Mouse (Mus musculus): ENCODE results near the gene D230025D16Rik. TPM values are rescaled to one million over a fixed set of nuclear protein-coding genes. Genes with fewer than 3 reads are reported as not detected.
"Not testable (repeated sequence)": the region's sequence is repeated elsewhere in the genome, so short reads cannot be mapped to it uniquely, and the experiment has no call there.

The D230025D16Rik gene
- total RNA-seq (2012; rRNA removed) = 41.7 and 42.6 TPM in 2 replicates

- no peaks in the 10 kb centered on the region for H3K36me3 ChIP-seq (ENCODE audit: control insufficient read depth, insufficient read depth, low read length, poor library complexity, severe bottlenecking)
- H3K9ac ChIP-seq (ENCODE audit: insufficient read depth, low read depth, low read length, poor library complexity, severe bottlenecking) = peak within 1 kb of the TSS; percentile 91
- TF ChIP-seq CHD2 (IDR thresholded peaks at IDR 0.05; ENCODE audit: low read depth, low read length) (no peak), HCFC1 (IDR thresholded peaks at IDR 0.05; ENCODE audit: borderline replicate concordance, insufficient read depth, low read length) (peak; percentile 55; the same call in 1 of the 2 replicates), MAFK (IDR thresholded peaks at IDR 0.05; ENCODE audit: insufficient read depth, low read depth, low read length) (peak; percentile 7; the same call in 1 of the 2 replicates)
- DNase-seq (ENCODE audit: low read depth, low spot score) = peak; percentile 91
- H3K4me3 ChIP-seq (ENCODE audit: insufficient read depth in 1 of 2, low read depth in 1 of 2, low read length in 2 of 2, poor library complexity in 1 of 2, severe bottlenecking in 1 of 2) = peak within 1 kb of the TSS; percentile 88 to 94
- H3K9me3 ChIP-seq (ENCODE audit: control insufficient read depth, insufficient read depth, low read depth, low read length) = no peaks in the 10 kb centered on the region
- H3K4me1 ChIP-seq (ENCODE audit: control insufficient read depth in 2 of 2, insufficient read depth in 2 of 2, low read length in 2 of 2, poor library complexity in 1 of 2) = peaks cover 4% of the 10 kb centered on the region in 2 experiments
- in situ Hi-C loops (cut with MboI; ENCODE audit: low sequenced_read_pairs in 2 of 2, unreplicated experiment in 2 of 2) = no loop called here
- peak within 1 kb of the TSS; percentile 61 for H3K27ac ChIP-seq (ENCODE audit: insufficient read depth, low read depth, low read length, poor library complexity, severe bottlenecking)
These were observed at the start of gene D230025D16Rik for GRCm38 (mm10) chr8:105224413-105225271. Gene D230025D16Rik, plus strand, starts transcription at chr8:105225145.

- H3K36me3 ChIP-seq (ENCODE audit: control insufficient read depth, insufficient read depth, low read length, poor library complexity, severe bottlenecking); in situ Hi-C loops (cut with MboI; ENCODE audit: low sequenced_read_pairs in 2 of 2, unreplicated experiment in 2 of 2); H3K9me3 ChIP-seq (ENCODE audit: control insufficient read depth, insufficient read depth, low read depth, low read length); H3K4me1 ChIP-seq (ENCODE audit: control insufficient read depth in 2 of 2, insufficient read depth in 2 of 2, low read length in 2 of 2, poor library complexity in 1 of 2); DNase-seq (ENCODE audit: low read depth, low spot score); H3K27ac ChIP-seq (ENCODE audit: insufficient read depth, low read depth, low read length, poor library complexity, severe bottlenecking); H3K9ac ChIP-seq (ENCODE audit: insufficient read depth, low read depth, low read length, poor library complexity, severe bottlenecking); H3K4me3 ChIP-seq (ENCODE audit: insufficient read depth in 1 of 2, low read depth in 1 of 2, low read length in 2 of 2, poor library complexity in 1 of 2, severe bottlenecking in 1 of 2): not testable (repeated sequence)
These were observed 49.7 kb upstream of the D230025D16Rik start for GRCm38 (mm10) chr8:105175287-105175686.

GRCm38 (mm10) chr8:105178211-105178800, 46.6 kb upstream of the D230025D16Rik start:
- no peak overlapping the region for H3K4me3 ChIP-seq (ENCODE audit: insufficient read depth in 1 of 2, low read depth in 1 of 2, low read length in 2 of 2, poor library complexity in 1 of 2, severe bottlenecking in 1 of 2)
- DNase-seq (ENCODE audit: low read depth, low spot score) = no peak
- H3K4me1 ChIP-seq (ENCODE audit: control insufficient read depth in 2 of 2, insufficient read depth in 2 of 2, low read length in 2 of 2, poor library complexity in 1 of 2) = no peaks in the 10 kb centered on the region
- H3K9me3 ChIP-seq (ENCODE audit: control insufficient read depth, insufficient read depth, low read depth, low read length) = no peaks in the 10 kb centered on the region
- no peak overlapping the region for H3K27ac ChIP-seq (ENCODE audit: insufficient read depth, low read depth, low read length, poor library complexity, severe bottlenecking)
- H3K9ac ChIP-seq (ENCODE audit: insufficient read depth, low read depth, low read length, poor library complexity, severe bottlenecking) = no peak overlapping the region
- TF ChIP-seq HCFC1 (IDR thresholded peaks at IDR 0.05; ENCODE audit: borderline replicate concordance, insufficient read depth, low read length) (no peak), ZC3H11A (IDR thresholded peaks at IDR 0.05; ENCODE audit: borderline replicate concordance, low read depth, low read length) (no peak), CHD2 (IDR thresholded peaks at IDR 0.05; ENCODE audit: low read depth, low read length) (no peak), MAFK (IDR thresholded peaks at IDR 0.05; ENCODE audit: insufficient read depth, low read depth, low read length) (no peak), ZNF384 (IDR thresholded peaks at IDR 0.05; ENCODE audit: low read depth, low read length) (no peak)
- in situ Hi-C loops (cut with MboI; ENCODE audit: low sequenced_read_pairs in 2 of 2, unreplicated experiment in 2 of 2) = no loop called here
- H3K36me3 ChIP-seq (ENCODE audit: control insufficient read depth, insufficient read depth, low read length, poor library complexity, severe bottlenecking) = peaks cover 2% of the 10 kb centered on the region; the same call in 1 of the 2 replicates

GRCm38 (mm10) chr8:105182201-105182600, 42.7 kb upstream of the D230025D16Rik start:
- no peak for DNase-seq (ENCODE audit: low read depth, low spot score)
- Histone ChIP-seq H3K9me3 (ENCODE audit: control insufficient read depth, insufficient read depth, low read depth, low read length) (no peaks in the 10 kb centered on the region), H3K4me1 (ENCODE audit: control insufficient read depth in 2 of 2, insufficient read depth in 2 of 2, low read length in 2 of 2, poor library complexity in 1 of 2) (no peaks in the 10 kb centered on the region), H3K27ac (ENCODE audit: insufficient read depth, low read depth, low read length, poor library complexity, severe bottlenecking) (no peak overlapping the region), H3K9ac (ENCODE audit: insufficient read depth, low read depth, low read length, poor library complexity, severe bottlenecking) (no peak overlapping the region), H3K36me3 (ENCODE audit: control insufficient read depth, insufficient read depth, low read length, poor library complexity, severe bottlenecking) (peaks cover 4% of the 10 kb centered on the region; the same call in 1 of the 2 replicates), H3K4me3 (ENCODE audit: insufficient read depth in 1 of 2, low read depth in 1 of 2, low read length in 2 of 2, poor library complexity in 1 of 2, severe bottlenecking in 1 of 2) (no peak overlapping the region)
- no peak for TF ChIP-seq MAFK (IDR thresholded peaks at IDR 0.05; ENCODE audit: insufficient read depth, low read depth, low read length)
- TF ChIP-seq HCFC1 (IDR thresholded peaks at IDR 0.05; ENCODE audit: borderline replicate concordance, insufficient read depth, low read length) = no peak
- in situ Hi-C loops (cut with MboI; ENCODE audit: low sequenced_read_pairs in 2 of 2, unreplicated experiment in 2 of 2) = no loop called here

Measured in ES-E14 (cell line).